Mouse (Mus musculus): Measurements from ENCODE around the gene Ociad2. TPM values are rescaled to one million over a fixed set of nuclear protein-coding genes. Genes with fewer than 3 reads are reported as not detected.

Gene Ociad2
- polyA plus RNA-seq, 1 experiment, result 7.1 TPM

DNA sequence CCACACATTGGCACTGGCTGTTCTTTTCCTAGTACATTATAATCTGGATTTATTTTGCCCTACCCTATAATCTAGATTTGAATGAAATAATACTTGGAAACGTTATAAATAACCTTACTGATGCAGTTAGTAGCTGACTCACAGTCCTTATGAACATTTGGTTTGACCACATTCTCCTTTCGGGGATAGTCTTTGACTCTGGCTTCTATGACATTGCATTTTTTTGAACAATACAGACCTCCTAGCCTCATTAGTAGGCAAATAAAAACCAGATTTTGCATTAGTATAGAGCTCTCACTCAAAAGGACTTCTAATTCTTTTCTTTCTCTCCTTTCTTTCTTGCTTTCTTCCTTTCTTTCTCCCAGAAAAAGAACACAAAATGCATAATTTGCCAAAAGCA is 50.9 kb downstream of the Ociad2 start:
- Histone ChIP-seq H3K79me2 (ENCODE audit: control insufficient read depth, insufficient read depth) (peaks cover 23% of the 10 kb centered on the region), H3K27me3 (ENCODE audit: control insufficient read depth, insufficient read depth, insufficient read length) (no peaks in the 10 kb centered on the region), H3K79me3 (ENCODE audit: low read depth) (peaks cover 20% of the 10 kb centered on the region), H3K4me3 (ENCODE audit: insufficient read depth, poor library complexity, severe bottlenecking) (no peak overlapping the region), H3K36me3 (ENCODE audit: control insufficient read depth, insufficient read depth) (peaks cover 5% of the 10 kb centered on the region), H3ac (ENCODE audit: control insufficient read depth, insufficient read length, low read depth) (no peak overlapping the region)
- TF ChIP-seq CTCF (IDR thresholded peaks at IDR 0.05; ENCODE audit: control insufficient read depth, insufficient read depth, insufficient read length) (no peak), FOSL1 (IDR thresholded peaks at IDR 0.05; ENCODE audit: insufficient read depth, low read length, poor library complexity, severe bottlenecking) (no peak), USF1 (IDR thresholded peaks at IDR 0.05; ENCODE audit: low read depth) (no peak), MAX (IDR thresholded peaks at IDR 0.05) (no peak), MYOD1 (IDR thresholded peaks at IDR 0.05; ENCODE audit: control insufficient read depth, insufficient read length, low read depth) (no peak), CEBPB (IDR thresholded peaks at IDR 0.05; ENCODE audit: low read depth) (no peak), MYOG (IDR thresholded peaks at IDR 0.05; ENCODE audit: control insufficient read depth, extremely low read depth, insufficient read length) (no peak)

DNA sequence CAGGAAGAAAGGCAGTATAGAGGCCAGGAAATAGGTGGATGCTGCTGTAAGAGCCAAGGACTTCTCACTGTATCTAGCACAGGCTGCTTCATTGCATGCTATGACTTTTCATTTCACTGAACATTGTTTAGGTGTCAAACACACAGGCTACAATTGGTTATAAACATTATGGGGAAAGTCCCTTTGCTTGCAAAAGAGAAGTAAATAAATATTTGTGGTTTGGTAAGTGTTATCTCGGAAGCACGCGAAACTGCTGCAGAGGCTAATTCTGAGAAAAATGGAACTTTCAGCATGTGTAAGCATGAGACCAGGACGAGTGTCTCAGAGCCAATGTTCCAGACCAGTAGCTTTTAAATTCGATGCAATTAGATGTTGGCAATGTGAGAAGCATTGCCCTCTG is 54.2 kb downstream of the Ociad2 start:
- TF ChIP-seq MYOG (IDR thresholded peaks at IDR 0.05; ENCODE audit: control insufficient read depth, extremely low read depth, insufficient read length), result no peak
- TF ChIP-seq USF1 (IDR thresholded peaks at IDR 0.05; ENCODE audit: low read depth), result no peak
- no peak for TF ChIP-seq CTCF (IDR thresholded peaks at IDR 0.05; ENCODE audit: control insufficient read depth, insufficient read depth, insufficient read length)
- TF ChIP-seq MAX (IDR thresholded peaks at IDR 0.05), result no peak
- no peak for TF ChIP-seq CEBPB (IDR thresholded peaks at IDR 0.05; ENCODE audit: low read depth)
- no peak for TF ChIP-seq FOSL1 (IDR thresholded peaks at IDR 0.05; ENCODE audit: insufficient read depth, low read length, poor library complexity, severe bottlenecking)
- TF ChIP-seq MYOD1 (IDR thresholded peaks at IDR 0.05; ENCODE audit: control insufficient read depth, insufficient read length, low read depth), result no peak
- no peak overlapping the region for H3ac ChIP-seq (ENCODE audit: control insufficient read depth, insufficient read length, low read depth)
- H3K79me3 ChIP-seq (ENCODE audit: low read depth), result no peaks in the 10 kb centered on the region
- H3K79me2 ChIP-seq (ENCODE audit: control insufficient read depth, insufficient read depth), result no peaks in the 10 kb centered on the region
- H3K27me3 ChIP-seq (ENCODE audit: control insufficient read depth, insufficient read depth, insufficient read length), result no peaks in the 10 kb centered on the region
- no peaks in the 10 kb centered on the region for H3K36me3 ChIP-seq (ENCODE audit: control insufficient read depth, insufficient read depth)
- no peak overlapping the region for H3K4me3 ChIP-seq (ENCODE audit: insufficient read depth, poor library complexity, severe bottlenecking)

DNA sequence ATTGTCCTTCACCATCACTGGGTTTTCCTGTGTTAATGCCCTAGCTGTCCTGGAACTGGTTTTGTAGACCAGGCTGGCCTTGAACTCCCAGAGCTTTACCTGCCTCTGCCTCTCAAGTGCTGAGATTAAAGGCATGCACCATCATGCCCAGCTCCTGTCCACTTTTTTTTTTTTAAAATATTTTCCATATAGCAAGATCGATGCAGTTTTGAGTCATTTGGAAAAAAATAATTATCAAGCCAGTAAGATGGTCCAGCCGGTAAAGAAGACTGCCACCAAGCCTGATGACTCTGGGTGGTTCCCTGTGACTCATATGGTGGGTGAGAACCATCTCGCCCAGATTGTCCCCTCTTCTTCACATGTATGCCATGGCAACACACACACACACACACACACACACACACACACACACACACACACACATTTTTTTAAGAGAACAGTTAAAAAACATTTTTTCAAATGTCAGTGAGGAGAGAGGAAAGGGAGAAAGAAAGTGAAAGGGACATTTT is 55.3 kb downstream of the Ociad2 start:
- Histone ChIP-seq H3K79me3 (ENCODE audit: low read depth) (no peaks in the 10 kb centered on the region), H3ac (ENCODE audit: control insufficient read depth, insufficient read length, low read depth) (no peak overlapping the region), H3K27me3 (ENCODE audit: control insufficient read depth, insufficient read depth, insufficient read length) (no peaks in the 10 kb centered on the region), H3K36me3 (ENCODE audit: control insufficient read depth, insufficient read depth) (no peaks in the 10 kb centered on the region), H3K79me2 (ENCODE audit: control insufficient read depth, insufficient read depth) (no peaks in the 10 kb centered on the region), H3K4me3 (ENCODE audit: insufficient read depth, poor library complexity, severe bottlenecking) (no peak overlapping the region)
- TF ChIP-seq USF1 (IDR thresholded peaks at IDR 0.05; ENCODE audit: low read depth) (no peak), MAX (IDR thresholded peaks at IDR 0.05) (no peak), MYOD1 (IDR thresholded peaks at IDR 0.05; ENCODE audit: control insufficient read depth, insufficient read length, low read depth) (no peak)

DNA sequence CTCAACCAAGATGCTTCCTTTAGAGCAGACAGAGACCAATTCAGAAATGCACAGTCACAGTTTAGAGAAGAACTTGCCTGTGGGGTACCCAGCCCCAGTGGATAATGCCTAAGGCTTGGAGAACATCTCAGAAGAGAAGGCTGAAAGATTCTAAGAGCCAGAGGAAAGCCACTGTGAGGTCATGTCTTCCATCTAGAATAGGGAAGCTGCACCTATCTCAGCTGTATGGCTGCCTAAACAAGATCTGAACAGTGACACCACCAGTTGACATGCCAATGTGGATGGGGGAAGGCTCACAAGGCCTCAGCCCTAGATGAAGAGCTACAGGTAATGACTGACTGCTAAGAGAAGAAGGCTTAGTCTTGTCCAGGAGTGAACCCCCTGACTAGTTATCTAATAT is 56.8 kb downstream of the Ociad2 start:
- TF ChIP-seq FOSL1 (IDR thresholded peaks at IDR 0.05; ENCODE audit: insufficient read depth, low read length, poor library complexity, severe bottlenecking), result no peak
- TF ChIP-seq MAX (IDR thresholded peaks at IDR 0.05), result no peak
- TF ChIP-seq MYOG (IDR thresholded peaks at IDR 0.05; ENCODE audit: control insufficient read depth, extremely low read depth, insufficient read length), result no peak
- TF ChIP-seq CEBPB (IDR thresholded peaks at IDR 0.05; ENCODE audit: low read depth), result no peak
- no peak for TF ChIP-seq USF1 (IDR thresholded peaks at IDR 0.05; ENCODE audit: low read depth)
- TF ChIP-seq MYOD1 (IDR thresholded peaks at IDR 0.05; ENCODE audit: control insufficient read depth, insufficient read length, low read depth), result no peak
- TF ChIP-seq CTCF (IDR thresholded peaks at IDR 0.05; ENCODE audit: control insufficient read depth, insufficient read depth, insufficient read length), result no peak
- H3K36me3 ChIP-seq (ENCODE audit: control insufficient read depth, insufficient read depth), result no peaks in the 10 kb centered on the region
- H3K79me2 ChIP-seq (ENCODE audit: control insufficient read depth, insufficient read depth), result no peaks in the 10 kb centered on the region
- H3K4me3 ChIP-seq (ENCODE audit: insufficient read depth, poor library complexity, severe bottlenecking), result no peak overlapping the region
- no peak overlapping the region for H3ac ChIP-seq (ENCODE audit: control insufficient read depth, insufficient read length, low read depth)
- H3K79me3 ChIP-seq (ENCODE audit: low read depth), result no peaks in the 10 kb centered on the region
- H3K27me3 ChIP-seq (ENCODE audit: control insufficient read depth, insufficient read depth, insufficient read length), result no peaks in the 10 kb centered on the region

DNA sequence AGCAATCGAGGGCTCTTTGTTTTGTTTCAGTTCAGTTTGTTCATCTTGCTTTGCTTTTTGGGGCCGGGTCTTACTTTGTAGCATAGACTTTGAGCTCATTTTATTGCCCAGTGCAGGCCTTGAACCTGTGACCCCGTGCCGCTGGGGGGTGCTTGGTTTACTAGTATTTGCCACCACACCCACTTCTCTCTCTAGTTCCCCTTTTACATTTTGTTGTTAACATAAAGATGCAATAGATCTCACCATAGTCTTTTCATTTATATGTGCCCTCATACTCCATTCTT is 60.3 kb downstream of the Ociad2 start:
- no peaks in the 10 kb centered on the region for H3K36me3 ChIP-seq (ENCODE audit: control insufficient read depth, insufficient read depth)
- H3K79me2 ChIP-seq (ENCODE audit: control insufficient read depth, insufficient read depth), result no peaks in the 10 kb centered on the region
- no peak overlapping the region for H3ac ChIP-seq (ENCODE audit: control insufficient read depth, insufficient read length, low read depth)
- no peak overlapping the region for H3K4me3 ChIP-seq (ENCODE audit: insufficient read depth, poor library complexity, severe bottlenecking)
- H3K27me3 ChIP-seq (ENCODE audit: control insufficient read depth, insufficient read depth, insufficient read length), result no peaks in the 10 kb centered on the region
- no peaks in the 10 kb centered on the region for H3K79me3 ChIP-seq (ENCODE audit: low read depth)
- no peak for TF ChIP-seq CEBPB (IDR thresholded peaks at IDR 0.05; ENCODE audit: low read depth)
- no peak for TF ChIP-seq USF1 (IDR thresholded peaks at IDR 0.05; ENCODE audit: low read depth)
- no peak for TF ChIP-seq MAX (IDR thresholded peaks at IDR 0.05)
- TF ChIP-seq FOSL1 (IDR thresholded peaks at IDR 0.05; ENCODE audit: insufficient read depth, low read length, poor library complexity, severe bottlenecking), result no peak
- TF ChIP-seq MYOG (IDR thresholded peaks at IDR 0.05; ENCODE audit: control insufficient read depth, extremely low read depth, insufficient read length), result no peak
- no peak for TF ChIP-seq MYOD1 (IDR thresholded peaks at IDR 0.05; ENCODE audit: control insufficient read depth, insufficient read length, low read depth)
- TF ChIP-seq CTCF (IDR thresholded peaks at IDR 0.05; ENCODE audit: control insufficient read depth, insufficient read depth, insufficient read length), result no peak
